Mouse (Mus musculus): ENCODE data around the gene Tube1. TPM values are rescaled to one million over a fixed set of nuclear protein-coding genes. Genes with fewer than 3 reads are reported as not detected.
"Not testable (repeated sequence)": the region's sequence is repeated elsewhere in the genome, so short reads cannot be mapped to it uniquely, and the experiment has no call there.

Tube1 gene
- total and polyA plus RNA-seq, 3 experiments: 4.2 to 33.3 (median 24.8) TPM

DNA sequence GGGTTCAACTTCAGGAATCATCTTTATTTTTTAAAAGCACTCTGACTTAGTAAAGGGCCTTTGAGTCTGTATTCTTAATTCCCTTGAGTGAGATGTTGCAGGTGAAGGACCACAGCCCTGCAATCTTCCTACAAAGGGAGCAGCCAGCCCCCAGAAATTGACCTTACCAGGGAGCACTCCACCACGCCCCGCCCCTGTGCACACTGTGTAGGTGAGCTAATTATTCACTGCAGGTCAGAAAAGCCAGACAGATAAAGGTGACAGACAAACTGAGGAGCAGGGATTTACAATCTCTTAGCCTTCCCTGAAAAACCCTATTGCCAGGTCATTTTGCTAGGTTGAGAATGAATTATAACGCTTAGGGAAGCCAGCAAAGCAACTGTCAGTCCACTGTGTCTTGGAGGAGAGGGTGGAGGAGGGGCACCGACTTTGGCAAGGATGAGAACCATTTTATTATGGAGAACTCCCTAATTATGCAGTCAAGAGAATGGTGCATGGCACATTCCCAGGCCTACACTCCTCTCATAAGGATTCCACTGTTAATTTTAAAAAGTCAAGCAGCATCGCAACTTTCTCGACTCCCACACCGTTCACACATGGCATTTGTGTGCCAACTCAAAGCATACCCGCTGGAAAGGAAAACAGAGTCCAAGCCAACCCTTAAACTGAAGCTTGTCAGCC lies 51.2 kb downstream of the Tube1 start:
- H3K9me3 ChIP-seq (replicated peaks): no peaks in the 10 kb centered on the region
- peaks cover 36% of the 10 kb centered on the region for H3K4me1 ChIP-seq (ENCODE audit: insufficient read depth, low read depth, low read length)
- no peak for DNase-seq (ENCODE audit: low spot score)
- TF ChIP-seq GATA2 (IDR thresholded peaks at IDR 0.05; ENCODE audit: borderline replicate concordance, low read depth, low read length) (no peak), POLR2AphosphoS5 (IDR thresholded peaks at IDR 0.05; ENCODE audit: insufficient replicate concordance, low read depth, low read length) (no peak), CTCF (IDR thresholded peaks at IDR 0.05; ENCODE audit: low read depth, low read length) (no peak), TAL1 (conservative IDR thresholded peaks at IDR 0.05; ENCODE audit: low read depth, low read length) (no peak), GATA1 (IDR thresholded peaks at IDR 0.05; ENCODE audit: borderline replicate concordance, low read length) (no peak)
- no peaks in the 10 kb centered on the region for H3K27me3 ChIP-seq (ENCODE audit: insufficient read depth, low read length)
- no peaks in the 10 kb centered on the region for H3K36me3 ChIP-seq (replicated peaks)
- no peak for ATAC-seq (ENCODE audit: extremely low read depth, insufficient number of reproducible peaks, low FRiP score, poor library complexity, severe bottlenecking)
- H3K4me3 ChIP-seq (ENCODE audit: low read depth, low read length): no peak overlapping the region

DNA sequence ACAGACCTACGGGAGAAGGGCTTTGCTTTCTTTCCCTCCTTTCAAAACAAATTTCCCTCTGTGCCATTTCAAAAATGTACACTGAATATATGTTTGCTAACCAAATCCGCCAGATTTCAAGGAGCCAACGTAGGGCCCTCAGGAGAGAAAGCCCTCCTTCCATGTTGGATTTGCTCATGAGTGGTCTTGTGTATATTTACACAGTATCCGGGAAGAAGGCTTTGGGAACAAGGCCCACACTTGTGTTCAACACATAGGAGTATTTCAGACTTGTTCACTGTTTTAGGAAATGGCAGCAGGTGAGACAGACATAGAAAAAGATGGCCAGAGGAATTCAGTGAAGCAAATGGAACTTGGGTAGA lies 51.8 kb downstream of the Tube1 start:
- Histone ChIP-seq H3K36me3 (replicated peaks) (no peaks in the 10 kb centered on the region), H3K27me3 (ENCODE audit: insufficient read depth, low read length) (no peaks in the 10 kb centered on the region), H3K4me3 (ENCODE audit: low read depth, low read length) (no peak overlapping the region), H3K4me1 (ENCODE audit: insufficient read depth, low read depth, low read length) (peaks cover 33% of the 10 kb centered on the region), H3K9me3 (replicated peaks) (no peaks in the 10 kb centered on the region)
- ATAC-seq (ENCODE audit: extremely low read depth, insufficient number of reproducible peaks, low FRiP score, poor library complexity, severe bottlenecking) (no peak), DNase-seq (ENCODE audit: low spot score) (no peak)
- no peak for TF ChIP-seq GATA2 (IDR thresholded peaks at IDR 0.05; ENCODE audit: borderline replicate concordance, low read depth, low read length)
- TF ChIP-seq GATA1 (IDR thresholded peaks at IDR 0.05; ENCODE audit: borderline replicate concordance, low read length): no peak
- TF ChIP-seq CTCF (IDR thresholded peaks at IDR 0.05; ENCODE audit: low read depth, low read length): no peak
- TF ChIP-seq TAL1 (conservative IDR thresholded peaks at IDR 0.05; ENCODE audit: low read depth, low read length): no peak
- no peak for TF ChIP-seq POLR2AphosphoS5 (IDR thresholded peaks at IDR 0.05; ENCODE audit: insufficient replicate concordance, low read depth, low read length)

DNA sequence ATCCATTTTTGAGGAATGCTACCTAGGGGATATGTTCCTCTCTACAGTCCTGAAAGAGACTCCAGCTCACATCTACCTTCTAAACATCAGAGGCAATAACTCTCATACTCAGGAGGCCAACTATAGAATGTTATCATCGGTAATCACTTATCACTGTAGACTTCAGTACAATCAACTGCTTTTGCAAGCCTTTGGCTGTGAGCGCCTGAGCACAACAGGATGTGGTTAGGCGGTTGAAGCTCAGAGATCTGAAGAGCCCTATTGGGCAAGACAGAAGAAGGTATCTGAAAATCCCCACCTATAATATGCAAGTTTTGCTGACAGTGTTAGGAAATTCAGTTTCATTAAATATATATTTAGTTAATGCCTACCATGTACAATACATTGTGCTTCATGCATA lies 58.9 kb downstream of the Tube1 start:
- DNase-seq (ENCODE audit: low spot score) (peak; percentile 63), ATAC-seq (ENCODE audit: extremely low read depth, insufficient number of reproducible peaks, low FRiP score, poor library complexity, severe bottlenecking) (peak; percentile 98)
- Histone ChIP-seq H3K4me3 (ENCODE audit: low read depth, low read length) (no peak overlapping the region), H3K4me1 (ENCODE audit: insufficient read depth, low read depth, low read length) (peaks cover 57% of the 10 kb centered on the region), H3K36me3 (replicated peaks) (no peaks in the 10 kb centered on the region), H3K27me3 (ENCODE audit: insufficient read depth, low read length) (no peaks in the 10 kb centered on the region), H3K9me3 (replicated peaks) (peaks cover 4% of the 10 kb centered on the region)
- TF ChIP-seq TAL1 (conservative IDR thresholded peaks at IDR 0.05; ENCODE audit: low read depth, low read length) (no peak), POLR2AphosphoS5 (IDR thresholded peaks at IDR 0.05; ENCODE audit: insufficient replicate concordance, low read depth, low read length) (no peak), GATA2 (IDR thresholded peaks at IDR 0.05; ENCODE audit: borderline replicate concordance, low read depth, low read length) (no peak), CTCF (IDR thresholded peaks at IDR 0.05; ENCODE audit: low read depth, low read length) (no peak), GATA1 (IDR thresholded peaks at IDR 0.05; ENCODE audit: borderline replicate concordance, low read length) (no peak)

DNA sequence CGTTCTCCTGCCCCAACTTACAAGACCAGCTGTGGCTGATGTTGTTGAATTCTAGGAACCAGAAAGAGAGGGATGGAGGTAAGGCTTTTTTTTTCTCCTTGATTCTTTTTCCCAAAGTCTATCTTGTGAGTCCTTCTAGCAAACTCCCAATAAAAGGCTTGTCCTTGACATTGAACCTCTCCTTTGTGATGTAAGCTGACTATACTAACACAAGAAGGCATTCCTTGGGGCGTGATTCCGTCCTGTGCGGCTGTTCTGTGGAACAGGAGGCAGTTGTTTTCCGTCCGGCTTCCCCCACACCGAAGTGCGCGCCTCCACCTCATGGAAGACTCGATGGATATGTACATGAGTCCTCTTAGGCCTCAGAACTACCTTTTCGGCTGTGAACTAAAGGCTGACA lies 64.4 kb downstream of the Tube1 start:
- not testable (repeated sequence) for ATAC-seq (ENCODE audit: extremely low read depth, insufficient number of reproducible peaks, low FRiP score, poor library complexity, severe bottlenecking); DNase-seq (ENCODE audit: low spot score); H3K36me3 ChIP-seq (replicated peaks); H3K9me3 ChIP-seq (replicated peaks); H3K4me3 ChIP-seq (ENCODE audit: low read depth, low read length); H3K27me3 ChIP-seq (ENCODE audit: insufficient read depth, low read length)
- peaks cover 29% of the 10 kb centered on the region for H3K4me1 ChIP-seq (ENCODE audit: insufficient read depth, low read depth, low read length)

Other genes starting within 250 kb of the Tube1 start
- gene Lama4, start 168.5 kb upstream of the Tube1 start, total RNA-seq (2014; fragmentation: Nextera tagmentation): not detected in 2 replicates
- 0.35 and 0.38 TPM in 2 replicates for gene Lama4, start 168.5 kb upstream of the Tube1 start, total RNA-seq (2017)
- gene Lama4, start 168.5 kb upstream of the Tube1 start, polyA plus RNA-seq (2012): not detected in 2 replicates
- gene Fam229b, start 62 bp upstream of the Tube1 start, total RNA-seq (2014; fragmentation: Nextera tagmentation): 0.73 and 11.0 TPM in 2 replicates
- gene Fam229b, start 62 bp upstream of the Tube1 start, total RNA-seq (2017): 1.6 and 2.3 TPM in 2 replicates
- gene Fam229b, start 62 bp upstream of the Tube1 start, polyA plus RNA-seq (2012): 0.16 and 0.25 TPM in 2 replicates
- gene Ccn6, start 29.8 kb downstream of the Tube1 start, total RNA-seq (2014; fragmentation: Nextera tagmentation): not detected in 2 replicates
- not detected in 2 replicates for gene Ccn6, start 29.8 kb downstream of the Tube1 start, total RNA-seq (2017)
- not detected in 2 replicates for gene Ccn6, start 29.8 kb downstream of the Tube1 start, polyA plus RNA-seq (2012)
- 91.4 and 101 TPM in 2 replicates for gene Fyn, start 234.9 kb downstream of the Tube1 start, total RNA-seq (2014; fragmentation: Nextera tagmentation)
- gene Fyn, start 234.9 kb downstream of the Tube1 start, total RNA-seq (2017): 125 and 127 TPM in 2 replicates
- gene Fyn, start 234.9 kb downstream of the Tube1 start, polyA plus RNA-seq (2012): 88.6 and 89.7 TPM in 2 replicates

Data from G1E (cell line).